Mouse (Mus musculus) spleen, adult 2 months (tissue): ENCODE results near the gene Tmem266. TPM values are rescaled to one million over a fixed set of nuclear protein-coding genes. Genes with fewer than 3 reads are reported as not detected.
A peak's percentile ranks its signal among the peaks of the same experiment; 100 is the strongest.

Experiments
- DNase-seq, 2 experiments: peaks; one replicate each; pipeline versions ENCODE4 v3.0.0 to v3.0.0-alpha.2; 2012 to 2021; ENCODE audit warnings: low spot score in 2 of 2, low read depth in 1 of 2
- H3K27ac ChIP-seq: fragments of 200-500 bp; 2 replicates; pipeline ENCODE4 v1.5.1; 2012; ENCODE audit warnings: low read length, inconsistent platforms; ENCODE audit not compliant: insufficient read depth
- H3K27me3 ChIP-seq: fragments of 200-500 bp; 2 replicates; pipeline ENCODE4 v1.6.1; 2012; ENCODE audit warnings: mild to moderate bottlenecking, moderate library complexity, low read length, inconsistent platforms; ENCODE audit not compliant: control insufficient read depth, insufficient read depth
- H3K36me3 ChIP-seq: fragments of 200-500 bp; 2 replicates; pipeline ENCODE4 v1.6.1; 2012; ENCODE audit warnings: mild to moderate bottlenecking, low read length, inconsistent platforms; ENCODE audit not compliant: control insufficient read depth, insufficient read depth
- H3K4me1 ChIP-seq: fragments of 200-500 bp; 2 replicates; pipeline ENCODE4 v1.6.1; 2011; ENCODE audit warnings: inconsistent platforms; ENCODE audit not compliant: control insufficient read depth, insufficient read depth, insufficient read length
- H3K4me3 ChIP-seq: fragments of 200-500 bp; 2 replicates; pipeline ENCODE4 v1.5.1; 2011; ENCODE audit warnings: mild to moderate bottlenecking, inconsistent platforms; ENCODE audit not compliant: insufficient read depth, insufficient read length; ENCODE audit errors: extremely low read depth
- CTCF ChIP-seq: fragments of 200-500 bp; IDR thresholded peaks from 2 replicates; pipeline ENCODE4 v1.5.1; 2011; ENCODE audit warnings: mild to moderate bottlenecking, inconsistent platforms; ENCODE audit not compliant: insufficient read depth, insufficient read length, insufficient replicate concordance; ENCODE audit errors: extremely low read depth
- POLR2A ChIP-seq: fragments of 200-500 bp; IDR thresholded peaks from 2 replicates; pipeline ENCODE4 v1.6.1; 2011; ENCODE audit warnings: low read depth, low read length, inconsistent platforms
- WGBS: fragments of 180-500 bp; shearing (Covaris S2); methylation state at CpG from one replicate; pipeline ENCODE4 v1.1.7; 2018; 5-methylcytosine and 5-hydroxymethylcytosine counted together
- polyA plus RNA-seq: library from polyadenylated mRNA; depleted of rRNA; stranded (reverse); fragments of >200 nt; gene quantifications from 2 replicates; pipeline ENCODE4 v1.2.3, GENCODE M21; 2012

Gene Tmem266
- polyA plus RNA-seq, 1 experiment: 0.19 TPM

GRCm38 (mm10) chr9:55324085-55324484, 2.6 kb upstream of the Tmem266 start:
- H3K4me1 ChIP-seq: peaks cover 4% of the 10 kb centered on the region; the same call in 1 of the 2 replicates
- H3K4me3 ChIP-seq: no peak overlapping the region
- H3K27ac ChIP-seq: no peak overlapping the region
- H3K27me3 ChIP-seq: peaks cover 9% of the 10 kb centered on the region
- TF ChIP-seq POLR2A (no peak), CTCF (no peak)
- no peak for DNase-seq
- 73% methylated on average over 8 of the region's 8 CpGs for WGBS
- no peaks in the 10 kb centered on the region for H3K36me3 ChIP-seq

- no peaks in the 10 kb centered on the region for H3K36me3 ChIP-seq
- H3K4me1 ChIP-seq: peaks cover 4% of the 10 kb centered on the region; the same call in 1 of the 2 replicates
- H3K4me3 ChIP-seq: no peak overlapping the region
- peaks cover 9% of the 10 kb centered on the region for H3K27me3 ChIP-seq
- WGBS: 59% methylated on average over 10 of the region's 10 CpGs
- no peak for DNase-seq
- no peak overlapping the region for H3K27ac ChIP-seq
- TF ChIP-seq CTCF: no peak
- no peak for TF ChIP-seq POLR2A
Observed at GRCm38 (mm10) chr9:55324516-55324915, 2.2 kb upstream of the Tmem266 start.

- Histone ChIP-seq H3K27me3 (peaks cover 9% of the 10 kb centered on the region), H3K4me1 (peaks cover 4% of the 10 kb centered on the region; the same call in 1 of the 2 replicates), H3K36me3 (no peaks in the 10 kb centered on the region), H3K27ac (no peak overlapping the region), H3K4me3 (no peak overlapping the region)
- DNase-seq: no peak
- TF ChIP-seq POLR2A: no peak
- no peak for TF ChIP-seq CTCF
- WGBS: 74% methylated on average over 1 of the region's 1 CpGs
Observed at GRCm38 (mm10) chr9:55325061-55325460, 1.7 kb upstream of the Tmem266 start.

- Histone ChIP-seq H3K27ac (no peak overlapping the region), H3K27me3 (peaks cover 9% of the 10 kb centered on the region), H3K4me1 (peaks cover 4% of the 10 kb centered on the region; the same call in 1 of the 2 replicates), H3K4me3 (peak overlapping the region; percentile 77), H3K36me3 (no peaks in the 10 kb centered on the region)
- no peak for DNase-seq
- 9% methylated on average over 18 of the region's 18 CpGs for WGBS
- TF ChIP-seq CTCF (no peak), POLR2A (no peak)
Observed at GRCm38 (mm10) chr9:55325564-55326514, 874 bp upstream of the Tmem266 start.

GRCm38 (mm10) chr9:55327234-55327615, 512 bp downstream of the Tmem266 start:
- H3K4me3 ChIP-seq: peak overlapping the region; percentile 53
- peaks cover 4% of the 10 kb centered on the region; the same call in 1 of the 2 replicates for H3K4me1 ChIP-seq
- no peak overlapping the region for H3K27ac ChIP-seq
- H3K27me3 ChIP-seq: peaks cover 9% of the 10 kb centered on the region
- WGBS: under 1% methylated on average over 13 of the region's 13 CpGs
- DNase-seq: peak; percentile 37 to 41
- no peaks in the 10 kb centered on the region for H3K36me3 ChIP-seq
- TF ChIP-seq CTCF (no peak), POLR2A (no peak)

GRCm38 (mm10) chr9:55328151-55328918, 1.6 kb downstream of the Tmem266 start:
- peaks cover 4% of the 10 kb centered on the region; the same call in 1 of the 2 replicates for H3K4me1 ChIP-seq
- H3K36me3 ChIP-seq: no peaks in the 10 kb centered on the region
- no peak overlapping the region for H3K27ac ChIP-seq
- H3K27me3 ChIP-seq: peaks cover 9% of the 10 kb centered on the region
- 62% methylated on average over 14 of the region's 14 CpGs for WGBS
- no peak for DNase-seq
- H3K4me3 ChIP-seq: no peak overlapping the region
- TF ChIP-seq POLR2A (no peak), CTCF (no peak)
